Mouse (Mus musculus) heart, embryonic 14.5 days (tissue): ENCODE data around the gene Ctsd. TPM values are rescaled to one million over a fixed set of nuclear protein-coding genes. Genes with fewer than 3 reads are reported as not detected.
"Not testable (repeated sequence)": the region's sequence is repeated elsewhere in the genome, so short reads cannot be mapped to it uniquely, and the experiment has no call there.

Source experiments
- ATAC-seq: fragments of 200-750 bp; cut with Nextera tagmentation; 2 replicates; pipeline ENCODE4 v1.8.0; 2017; ENCODE audit warnings: low read depth, moderate TSS enrichment; ENCODE audit not compliant: insufficient number of reproducible peaks, insufficient read depth, low FRiP score
- H3K27ac ChIP-seq, 2 experiments: fragments of 200-500 bp in 1 of 2; fragments of 300-500 bp in 1 of 2; sonication (generic) in 1 of 2; replicated peaks in 1 of 2; 2 replicates each; pipeline ENCODE4 v1.5.1; 2012 to 2014; ENCODE audit warnings: low read depth in 2 of 2, low read length in 2 of 2, control low read depth in 1 of 2, mild to moderate bottlenecking in 1 of 2, mixed read lengths in 1 of 2; ENCODE audit not compliant: control insufficient read depth in 1 of 2, insufficient read depth in 1 of 2
- H3K27me3 ChIP-seq: fragments of 300-500 bp; sonication (generic); 2 replicates; pipeline ENCODE4 v1.6.1; 2014; ENCODE audit warnings: mild to moderate bottlenecking, low read length, control low read depth; ENCODE audit not compliant: control insufficient read depth, insufficient read depth
- H3K36me3 ChIP-seq: fragments of 300-500 bp; sonication (generic); 2 replicates; pipeline ENCODE4 v1.6.1; 2014; ENCODE audit warnings: mild to moderate bottlenecking, control low read depth, low read length, mixed read lengths; ENCODE audit not compliant: control insufficient read depth, insufficient read depth
- H3K4me1 ChIP-seq, 2 experiments: fragments of 200-500 bp in 1 of 2; fragments of 300-500 bp in 1 of 2; sonication (generic) in 1 of 2; 2 replicates each; pipeline ENCODE4 v1.6.1; 2012 to 2014; ENCODE audit warnings: low read length in 2 of 2, control low read depth in 1 of 2, mixed read lengths in 1 of 2; ENCODE audit not compliant: control insufficient read depth in 2 of 2, insufficient read depth in 2 of 2
- H3K4me2 ChIP-seq: fragments of 300-500 bp; sonication (generic); 2 replicates; pipeline ENCODE4 v1.6.1; 2014; ENCODE audit warnings: mild to moderate bottlenecking, low read length
- H3K4me3 ChIP-seq, 2 experiments: fragments of 200-500 bp in 1 of 2; fragments of 300-500 bp in 1 of 2; sonication (generic) in 1 of 2; 2 replicates each; pipeline ENCODE4 v1.5.1; 2012 to 2014; ENCODE audit warnings: low read length in 2 of 2, mild to moderate bottlenecking in 2 of 2, control low read depth in 1 of 2, low read depth in 1 of 2, moderate library complexity in 1 of 2; ENCODE audit not compliant: control insufficient read depth in 1 of 2, insufficient read depth in 1 of 2
- H3K9ac ChIP-seq: fragments of 300-500 bp; sonication (generic); 2 replicates; pipeline ENCODE4 v1.6.1; 2014; ENCODE audit warnings: mild to moderate bottlenecking, low read length
- H3K9me3 ChIP-seq: fragments of 300-500 bp; sonication (generic); 2 replicates; pipeline ENCODE4 v1.6.1; 2016; ENCODE audit warnings: low read length, control low read depth; ENCODE audit not compliant: control insufficient read depth
- WGBS: fragments of 180-500 bp; shearing (Covaris S2); extraction: QIAGEN DNeasy Blood & Tissue Kit; methylation state at CpG from one replicate; pipeline ENCODE4 v1.1.7; 2014; 5-methylcytosine and 5-hydroxymethylcytosine counted together
- polyA plus RNA-seq: library from polyadenylated mRNA; unstranded; fragments of >200 nt; fragmentation: Nextera tagmentation; extraction: Ambion mirVana; gene quantifications from 2 replicates; pipeline ENCODE4 v1.2.1, GENCODE M21; 2014

The Ctsd gene
- polyA plus RNA-seq, 1 experiment from 2014 or later, result 537 TPM

DNA sequence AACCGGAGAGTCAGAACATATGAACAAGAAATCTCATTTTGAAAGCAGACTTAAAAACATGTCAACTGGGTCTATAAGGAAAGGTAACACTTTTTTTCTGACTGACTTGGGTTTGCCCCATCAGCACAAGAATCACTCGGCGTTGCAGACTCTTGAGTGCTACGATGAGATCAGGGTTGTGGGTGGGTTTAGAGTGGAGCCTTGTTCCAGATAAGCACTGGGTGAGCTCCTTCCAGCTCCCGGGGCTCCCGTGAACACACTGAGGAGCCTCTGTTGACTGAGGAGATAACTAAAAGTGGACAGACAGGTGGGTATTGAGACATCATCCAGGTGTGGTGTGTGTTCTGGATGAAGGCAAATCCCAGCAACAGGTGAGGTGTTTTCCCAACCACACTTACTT is 25.4 kb upstream of the Ctsd start:
- ATAC-seq, result no peak
- H3K27me3 ChIP-seq, result no peaks in the 10 kb centered on the region
- no peak overlapping the region for H3K27ac ChIP-seq
- WGBS, result 68% methylated on average over 6 of the region's 6 CpGs
- no peaks in the 10 kb centered on the region for H3K4me1 ChIP-seq
- H3K9me3 ChIP-seq, result no peaks in the 10 kb centered on the region
- H3K4me3 ChIP-seq, result no peak overlapping the region
- no peak overlapping the region for H3K9ac ChIP-seq
- no peak overlapping the region for H3K4me2 ChIP-seq
- H3K36me3 ChIP-seq, result no peaks in the 10 kb centered on the region

DNA sequence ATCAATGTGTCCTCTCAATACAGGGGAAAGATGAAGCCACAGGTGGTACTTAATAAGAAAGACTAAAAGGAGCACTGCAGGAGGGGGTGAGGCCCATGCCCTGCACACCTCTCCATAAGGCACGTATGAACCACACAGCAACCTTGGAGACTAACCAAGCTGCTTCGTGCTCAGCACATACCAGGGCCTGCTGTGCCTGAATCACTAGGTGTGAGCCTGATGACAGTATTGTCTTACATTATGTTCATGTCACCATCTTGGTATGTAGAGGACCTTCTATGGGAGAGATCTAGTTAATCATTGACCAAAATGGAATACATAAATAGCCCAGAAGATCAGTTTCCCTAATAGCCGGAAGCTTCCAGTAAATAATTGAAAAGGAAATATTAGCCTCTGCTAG is 21.8 kb upstream of the Ctsd start:
- H3K4me3 ChIP-seq, result no peak overlapping the region
- H3K4me2 ChIP-seq, result no peak overlapping the region
- H3K27ac ChIP-seq, result no peak overlapping the region
- no peaks in the 10 kb centered on the region for H3K9me3 ChIP-seq
- no peaks in the 10 kb centered on the region for H3K4me1 ChIP-seq
- H3K9ac ChIP-seq, result no peak overlapping the region
- 75% methylated on average over 3 of the region's 3 CpGs for WGBS
- ATAC-seq, result no peak
- no peaks in the 10 kb centered on the region for H3K36me3 ChIP-seq
- no peaks in the 10 kb centered on the region for H3K27me3 ChIP-seq

DNA sequence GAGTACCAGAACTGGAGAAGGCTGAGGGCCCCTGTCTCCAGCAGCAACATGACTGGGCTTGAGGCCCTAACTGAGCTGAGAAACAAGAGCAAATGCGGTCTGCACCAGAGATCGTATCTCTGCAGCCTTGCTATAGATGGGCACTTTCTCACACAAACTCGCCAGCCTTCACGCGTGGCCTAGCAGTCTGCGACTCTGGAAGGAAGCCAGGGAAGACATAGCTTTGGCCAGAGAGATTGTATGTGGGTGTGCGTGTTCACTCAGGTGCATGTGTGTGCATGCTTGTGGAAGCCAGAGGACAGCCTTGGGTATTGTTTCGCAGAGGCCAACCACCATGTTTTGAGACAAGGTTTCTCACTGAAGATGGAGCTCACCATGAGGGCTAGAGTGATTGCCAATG is 20.8 kb upstream of the Ctsd start:
- Histone ChIP-seq H3K27me3 (no peaks in the 10 kb centered on the region), H3K9me3 (no peaks in the 10 kb centered on the region), H3K4me1 (no peaks in the 10 kb centered on the region), H3K4me2 (no peak overlapping the region), H3K9ac (no peak overlapping the region), H3K27ac (no peak overlapping the region), H3K4me3 (no peak overlapping the region), H3K36me3 (no peaks in the 10 kb centered on the region)
- ATAC-seq, result no peak
- WGBS, result 89% methylated on average over 8 of the region's 8 CpGs

DNA sequence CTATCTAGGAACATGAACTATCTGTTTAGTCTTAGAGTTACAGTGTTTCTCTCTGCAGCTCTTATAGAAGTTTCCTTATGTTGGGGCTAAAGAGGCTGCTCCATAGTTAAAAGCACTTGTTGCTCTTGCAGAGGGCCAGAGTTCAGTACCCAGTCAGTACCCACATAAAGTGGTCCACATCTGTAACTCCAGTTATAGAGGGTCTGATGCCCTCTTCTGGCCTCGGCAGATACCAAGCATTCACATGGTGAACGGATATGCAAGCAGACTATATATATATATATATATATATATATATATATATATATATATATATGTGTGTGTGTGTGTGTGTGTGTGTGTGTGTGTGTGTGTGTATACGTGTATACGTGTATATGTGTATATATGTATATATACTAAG is 20.1 kb upstream of the Ctsd start:
- no peak overlapping the region for H3K9ac ChIP-seq
- H3K27me3 ChIP-seq, result no peaks in the 10 kb centered on the region
- no peaks in the 10 kb centered on the region for H3K9me3 ChIP-seq
- H3K4me1 ChIP-seq, result no peaks in the 10 kb centered on the region
- no peak overlapping the region for H3K27ac ChIP-seq
- WGBS, result 64% methylated on average over 4 of the region's 4 CpGs
- no peak for ATAC-seq
- H3K36me3 ChIP-seq, result no peaks in the 10 kb centered on the region
- H3K4me2 ChIP-seq, result no peak overlapping the region
- H3K4me3 ChIP-seq, result no peak overlapping the region

DNA sequence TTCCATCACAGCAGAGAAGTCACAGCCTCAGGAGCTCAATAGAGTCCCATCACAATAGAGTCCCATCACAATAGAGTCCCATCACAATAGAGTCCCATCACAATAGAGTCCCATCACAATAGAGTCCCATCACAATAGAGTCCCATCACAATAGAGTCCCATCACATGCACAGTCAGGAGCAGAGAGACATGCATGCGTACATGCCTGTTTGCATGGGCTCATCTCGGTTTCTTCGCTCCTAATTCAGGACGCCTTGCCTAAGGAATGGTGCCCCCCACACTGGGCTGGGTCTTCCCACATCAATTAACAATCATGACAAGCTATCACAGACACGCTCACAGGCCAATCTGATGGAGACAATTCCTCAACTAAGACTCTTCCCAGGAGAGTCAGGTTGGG is 17.3 kb upstream of the Ctsd start:
- not testable (repeated sequence) for H3K27ac ChIP-seq, H3K4me1 ChIP-seq, H3K27me3 ChIP-seq, H3K9me3 ChIP-seq, H3K4me3 ChIP-seq, H3K4me2 ChIP-seq, ATAC-seq, H3K9ac ChIP-seq, H3K36me3 ChIP-seq
- WGBS, result 84% methylated on average over 5 of the region's 5 CpGs

DNA sequence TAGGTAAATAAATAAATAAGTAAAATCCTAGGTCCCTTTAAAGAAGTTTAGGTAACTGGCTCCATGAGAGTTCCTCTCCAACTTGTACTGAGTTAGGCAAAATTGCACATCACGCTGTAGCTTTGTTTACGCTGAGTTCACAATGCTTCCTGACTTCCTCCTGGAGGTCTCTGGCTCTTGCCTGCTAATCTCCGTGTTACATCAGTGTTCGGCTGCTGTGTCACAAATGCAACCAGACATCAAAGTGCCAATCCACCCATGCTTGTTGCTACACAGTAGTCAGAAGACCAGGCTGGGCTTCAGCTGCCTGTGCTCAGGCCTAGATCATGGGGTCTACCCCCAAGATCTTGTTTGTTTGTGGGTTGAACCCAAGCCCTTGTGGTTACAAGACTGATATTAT is 15.8 kb upstream of the Ctsd start:
- peaks cover 0 to 5% of the 10 kb centered on the region in 2 experiments; a peak in 1 of 4 replicates for H3K4me1 ChIP-seq
- no peak overlapping the region for H3K4me2 ChIP-seq
- ATAC-seq, result no peak
- H3K4me3 ChIP-seq, result no peak overlapping the region
- no peak overlapping the region for H3K27ac ChIP-seq
- 80% methylated on average over 4 of the region's 4 CpGs for WGBS
- no peak overlapping the region for H3K9ac ChIP-seq
- no peaks in the 10 kb centered on the region for H3K36me3 ChIP-seq
- no peaks in the 10 kb centered on the region for H3K27me3 ChIP-seq
- no peaks in the 10 kb centered on the region for H3K9me3 ChIP-seq

DNA sequence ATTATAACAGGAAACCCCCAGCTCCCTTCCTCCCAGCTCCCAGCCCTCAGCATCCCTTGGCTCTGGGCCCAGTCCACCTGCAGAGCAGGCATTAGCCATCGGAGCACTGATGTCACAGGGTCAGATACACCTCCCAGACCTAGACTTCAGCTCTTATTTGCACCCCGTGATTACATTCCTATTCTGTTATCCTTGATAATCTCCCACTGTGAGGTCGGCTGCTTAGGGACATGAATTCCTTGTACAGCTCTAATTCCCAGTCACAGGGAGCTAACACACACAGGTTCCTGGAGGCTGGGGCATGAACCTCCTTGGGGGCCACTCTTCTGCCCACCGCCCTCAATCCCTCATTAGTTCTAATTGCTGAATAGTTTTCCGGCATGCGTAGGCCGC is 12.9 kb upstream of the Ctsd start:
- Histone ChIP-seq H3K4me1 (peaks cover 0 to 9% of the 10 kb centered on the region in 2 experiments; a peak in 1 of 4 replicates), H3K4me3 (no peak overlapping the region), H3K9me3 (no peaks in the 10 kb centered on the region), H3K27ac (no peak overlapping the region), H3K27me3 (no peaks in the 10 kb centered on the region), H3K4me2 (no peak overlapping the region), H3K36me3 (no peaks in the 10 kb centered on the region), H3K9ac (no peak overlapping the region)
- ATAC-seq, result no peak
- WGBS, result 55% methylated on average over 7 of the region's 7 CpGs

DNA sequence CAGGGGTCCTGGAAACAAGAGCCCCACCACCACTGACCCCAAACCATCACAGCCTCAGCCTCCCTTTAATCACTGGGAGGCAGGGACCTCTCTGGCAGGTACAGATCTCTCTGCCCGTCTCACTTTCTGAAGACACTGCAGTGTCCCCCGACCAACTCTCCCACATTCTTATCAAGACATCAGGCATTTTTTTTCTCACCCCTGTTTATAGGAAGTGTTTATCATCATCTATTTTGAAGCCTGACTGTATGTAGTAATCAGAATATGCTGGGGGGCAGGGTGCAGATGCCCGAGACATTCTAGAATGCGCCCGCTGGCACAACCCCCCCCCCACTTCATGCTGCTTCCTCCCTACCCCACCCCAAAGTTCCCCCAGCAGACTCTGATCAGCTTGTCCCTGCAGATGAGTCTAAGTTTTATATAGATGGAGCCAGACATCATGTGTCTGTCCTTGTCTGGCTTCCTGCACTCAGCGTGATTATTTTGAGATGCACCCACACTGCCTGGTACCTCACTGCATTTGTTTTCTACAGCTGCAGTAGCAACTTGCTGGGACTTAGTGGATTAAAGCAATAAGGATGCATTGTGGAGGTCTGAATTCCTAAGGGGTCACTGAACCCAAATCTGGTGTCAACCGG is 12.4 kb upstream of the Ctsd start:
- no peak overlapping the region for H3K4me2 ChIP-seq
- H3K27ac ChIP-seq, result no peak overlapping the region
- 59% methylated on average over 7 of the region's 7 CpGs for WGBS
- H3K36me3 ChIP-seq, result no peaks in the 10 kb centered on the region
- ATAC-seq, result no peak
- no peaks in the 10 kb centered on the region for H3K9me3 ChIP-seq
- no peaks in the 10 kb centered on the region for H3K27me3 ChIP-seq
- no peak overlapping the region for H3K4me3 ChIP-seq
- H3K9ac ChIP-seq, result no peak overlapping the region
- peaks cover 0 to 9% of the 10 kb centered on the region in 2 experiments; a peak in 1 of 4 replicates for H3K4me1 ChIP-seq
